Mouse (Mus musculus): ENCODE data around the gene Spryd3.
A peak's percentile ranks its signal among the peaks of the same experiment; 100 is the strongest.

Gene Spryd3

GRCm38 (mm10) chr15:102146089-102146488, 10.1 kb upstream of the Spryd3 start:
- DNase-seq, result no peak

- no peak for DNase-seq
Measured at GRCm38 (mm10) chr15:102145330-102145729, 9.3 kb upstream of the Spryd3 start.

- DNase-seq, result no peak
Measured at GRCm38 (mm10) chr15:102144726-102145125, 8.7 kb upstream of the Spryd3 start.

GRCm38 (mm10) chr15:102144274-102144711, 8.3 kb upstream of the Spryd3 start, which contains the start of gene Igfbp6:
Gene Igfbp6 (plus strand): TSS chr15:102144362.
- DNase-seq, result no peak

GRCm38 (mm10) chr15:102142914-102143912, 7.2 kb upstream of the Spryd3 start:
- no peak for DNase-seq

GRCm38 (mm10) chr15:102141120-102141519, 5.1 kb upstream of the Spryd3 start:
- DNase-seq, result no peak

- no peak for DNase-seq
Measured at GRCm38 (mm10) chr15:102135522-102136128, 409 bp downstream of the Spryd3 start.

- DNase-seq, result no peak
Measured at GRCm38 (mm10) chr15:102134709-102135108, 1.3 kb downstream of the Spryd3 start.

- DNase-seq, result no peak
Measured at GRCm38 (mm10) chr15:102133314-102133713, 2.7 kb downstream of the Spryd3 start.

- no peak for DNase-seq
Measured at GRCm38 (mm10) chr15:102126303-102126702, 9.7 kb downstream of the Spryd3 start.

- no peak for DNase-seq
Measured at GRCm38 (mm10) chr15:102120530-102120929, 15.5 kb downstream of the Spryd3 start.

GRCm38 (mm10) chr15:102119831-102120170, 16.2 kb downstream of the Spryd3 start:
- DNase-seq, result no peak

- DNase-seq, result no peak
Measured at GRCm38 (mm10) chr15:102119121-102119830, 16.8 kb downstream of the Spryd3 start.

GRCm38 (mm10) chr15:102118591-102118990, 17.4 kb downstream of the Spryd3 start:
- DNase-seq, result no peak

- no peak for DNase-seq
Measured at GRCm38 (mm10) chr15:102117461-102118443, 18.3 kb downstream of the Spryd3 start.

GRCm38 (mm10) chr15:102116753-102117415, 19.1 kb downstream of the Spryd3 start:
- no peak for DNase-seq

- peak; percentile 40 for DNase-seq
Measured at GRCm38 (mm10) chr15:102115731-102116231, 20.3 kb downstream of the Spryd3 start.

- DNase-seq, result no peak
Measured at GRCm38 (mm10) chr15:102114651-102115260, 21.3 kb downstream of the Spryd3 start.

- no peak for DNase-seq
Measured at GRCm38 (mm10) chr15:102113674-102114073, 22.4 kb downstream of the Spryd3 start.

GRCm38 (mm10) chr15:102112827-102113226, 23.2 kb downstream of the Spryd3 start:
- no peak for DNase-seq

- no peak for DNase-seq
Measured at GRCm38 (mm10) chr15:102112181-102112580, 23.9 kb downstream of the Spryd3 start.
